Mouse (Mus musculus) olfactory bulb, adult 2 months (tissue): Measurements from ENCODE around the gene Klhl25. TPM values are rescaled to one million over a fixed set of nuclear protein-coding genes. Genes with fewer than 3 reads are reported as not detected.
"Not testable (repeated sequence)": the region's sequence is repeated elsewhere in the genome, so short reads cannot be mapped to it uniquely, and the experiment has no call there.

ENCODE experiments used
- H3K27ac ChIP-seq: fragments of 200-500 bp; 2 replicates; pipeline ENCODE4 v1.5.1; 2012; ENCODE audit warnings: low read depth, low read length; ENCODE audit not compliant: insufficient read depth
- H3K4me1 ChIP-seq: fragments of 200-500 bp; 2 replicates; pipeline ENCODE4 v1.6.1; 2012; ENCODE audit warnings: low read length; ENCODE audit not compliant: control insufficient read depth, insufficient read depth
- H3K4me3 ChIP-seq: fragments of 200-500 bp; 2 replicates; pipeline ENCODE4 v1.5.1; 2012; ENCODE audit warnings: mild to moderate bottlenecking, low read depth, low read length, moderate library complexity; ENCODE audit not compliant: insufficient read depth
- CTCF ChIP-seq: fragments of 200-500 bp; IDR thresholded peaks from 2 replicates; pipeline ENCODE4 v1.5.1; 2012; ENCODE audit warnings: low read depth, mild to moderate bottlenecking, low read length, moderate library complexity; ENCODE audit not compliant: insufficient read depth
- POLR2A ChIP-seq: fragments of 200-500 bp; IDR thresholded peaks from 2 replicates; pipeline ENCODE4 v1.6.1; 2012; ENCODE audit warnings: mild to moderate bottlenecking, low read depth, low read length, moderate library complexity; ENCODE audit not compliant: insufficient read depth
- WGBS: fragments of 180-500 bp; shearing (Covaris S2); methylation state at CpG from one replicate; pipeline ENCODE4 v1.1.7; 2018; 5-methylcytosine and 5-hydroxymethylcytosine counted together
- polyA plus RNA-seq: library from polyadenylated mRNA; stranded (reverse); fragments of >200 nt; gene quantifications from 2 replicates; pipeline ENCODE4 v1.2.4, GENCODE M21; 2012; ENCODE audit warnings: low replicate concordance; ENCODE audit not compliant: missing spikeins, insufficient read depth, insufficient read length

The Klhl25 gene
- polyA plus RNA-seq, 1 experiment, result not detected

DNA sequence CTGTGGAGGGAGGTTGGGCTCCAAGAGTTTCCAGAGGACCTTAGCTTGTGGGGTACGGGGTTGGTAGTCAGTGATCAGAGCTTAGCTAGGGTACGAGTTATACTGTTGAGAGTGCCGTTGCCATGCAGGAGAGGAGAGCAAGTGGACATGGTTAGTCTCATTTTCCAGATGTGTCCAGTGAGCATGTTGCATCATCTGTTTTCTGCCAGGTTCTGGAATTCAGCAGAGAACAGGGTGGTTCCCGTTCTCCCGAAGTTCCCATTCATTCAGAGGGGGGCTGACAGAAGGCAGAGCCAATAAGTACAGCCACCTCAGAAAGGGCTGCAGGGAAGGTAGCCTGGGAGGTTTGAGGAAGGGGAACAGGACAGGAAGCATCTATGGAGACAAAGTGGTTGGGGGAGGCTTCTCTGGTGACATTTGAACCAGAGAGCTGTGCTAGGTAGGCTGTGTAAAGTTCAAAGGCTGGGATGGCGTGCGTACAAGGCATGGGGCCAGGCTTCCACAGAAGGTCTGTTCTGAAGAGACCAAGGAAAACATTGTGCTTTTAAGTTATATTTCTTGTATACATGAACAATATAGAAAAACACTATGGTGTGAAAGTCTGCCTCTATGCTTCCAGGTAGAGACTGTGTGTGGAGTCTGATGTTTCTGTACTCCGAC is 5.2 kb downstream of the Klhl25 start:
- no peak for TF ChIP-seq CTCF
- no peak for TF ChIP-seq POLR2A
- WGBS, result 75% methylated on average over 8 of the region's 8 CpGs
- Histone ChIP-seq H3K4me1 (peaks cover 41% of the 10 kb centered on the region), H3K4me3 (no peak overlapping the region), H3K27ac (no peak overlapping the region)

DNA sequence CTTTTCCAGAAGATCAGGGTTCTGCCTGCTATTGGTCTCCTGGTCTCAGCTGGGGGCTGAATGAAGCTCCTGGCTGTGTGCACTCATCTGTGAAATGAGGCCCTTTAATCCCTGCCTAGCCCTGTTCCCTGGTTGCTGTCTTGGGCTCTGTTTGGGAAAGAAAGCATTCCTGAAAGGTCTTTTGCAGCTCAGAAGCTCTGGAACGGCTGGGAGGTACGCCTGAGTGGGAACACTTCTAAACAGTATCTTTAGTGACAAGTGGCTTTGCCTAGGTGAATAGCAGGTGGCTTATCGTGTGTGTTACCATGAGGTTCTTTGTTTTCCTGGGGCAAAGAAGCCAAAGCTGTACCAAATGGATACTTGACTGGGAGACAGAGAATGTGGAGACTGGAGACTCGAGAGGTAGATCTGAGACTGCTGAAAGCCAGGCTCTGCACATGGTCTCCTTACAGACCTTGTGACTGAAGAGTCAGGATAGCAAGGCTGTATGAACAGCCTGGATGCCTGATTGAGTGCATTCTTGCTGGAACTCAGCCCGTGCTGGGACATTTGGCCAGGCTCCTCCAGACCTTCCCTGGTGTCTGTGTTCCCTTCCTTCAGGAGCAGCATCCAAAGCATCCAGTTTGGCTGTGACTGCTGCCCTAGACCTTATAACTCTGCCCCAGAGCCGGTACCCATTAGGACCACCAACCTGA is 6.3 kb downstream of the Klhl25 start:
- Histone ChIP-seq H3K4me3 (no peak overlapping the region), H3K4me1 (peaks cover 34% of the 10 kb centered on the region), H3K27ac (no peak overlapping the region)
- TF ChIP-seq CTCF, result no peak
- TF ChIP-seq POLR2A, result no peak
- WGBS, result 55% methylated on average over 6 of the region's 6 CpGs

DNA sequence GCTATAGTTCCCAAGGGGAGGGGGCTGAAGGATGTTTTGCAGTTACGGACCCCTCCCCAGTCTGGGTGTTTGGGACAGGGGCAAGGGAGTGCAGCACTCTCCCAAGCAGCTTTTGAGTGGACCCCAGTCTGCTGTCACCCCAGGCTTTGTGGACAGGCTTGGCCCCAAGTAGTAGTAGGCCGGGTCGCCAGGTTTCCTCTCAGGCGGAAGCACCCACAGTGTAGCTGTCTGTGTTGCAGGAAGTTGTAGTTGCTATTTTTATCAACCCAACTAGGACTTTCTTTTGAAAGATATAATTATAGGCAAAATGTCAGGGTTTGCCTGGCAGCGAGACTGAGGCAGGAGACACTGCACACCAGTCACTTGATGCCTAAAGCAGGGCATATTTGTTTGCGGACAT is 6.9 kb downstream of the Klhl25 start:
- Histone ChIP-seq H3K27ac (no peak overlapping the region), H3K4me1 (peaks cover 30% of the 10 kb centered on the region), H3K4me3 (no peak overlapping the region)
- TF ChIP-seq POLR2A (no peak), CTCF (no peak)
- 23% methylated on average over 6 of the region's 6 CpGs for WGBS

DNA sequence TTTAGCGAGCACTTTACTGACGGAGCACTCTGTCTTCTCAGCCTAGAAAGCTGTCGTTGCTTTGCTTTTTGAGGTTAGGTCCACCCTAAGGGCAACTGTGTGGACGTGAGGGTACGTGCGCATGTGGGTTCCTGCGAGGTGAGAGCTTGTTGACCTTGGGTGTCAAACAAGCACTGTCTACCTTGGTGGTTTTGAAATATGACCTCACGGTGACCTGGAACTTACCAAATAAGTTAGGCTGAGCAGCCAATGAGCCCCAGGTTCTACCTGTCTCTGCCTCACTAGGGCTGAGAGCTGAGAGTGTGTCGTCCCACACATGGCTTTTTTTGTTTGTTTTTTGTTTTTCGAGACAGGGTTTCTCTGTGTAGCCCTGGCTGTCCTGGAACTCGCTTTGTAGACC is 8.1 kb downstream of the Klhl25 start:
- no peak for TF ChIP-seq CTCF
- TF ChIP-seq POLR2A, result no peak
- Histone ChIP-seq H3K4me1 (peaks cover 30% of the 10 kb centered on the region), H3K27ac (no peak overlapping the region), H3K4me3 (no peak overlapping the region)
- WGBS, result 97% methylated on average over 11 of the region's 11 CpGs

DNA sequence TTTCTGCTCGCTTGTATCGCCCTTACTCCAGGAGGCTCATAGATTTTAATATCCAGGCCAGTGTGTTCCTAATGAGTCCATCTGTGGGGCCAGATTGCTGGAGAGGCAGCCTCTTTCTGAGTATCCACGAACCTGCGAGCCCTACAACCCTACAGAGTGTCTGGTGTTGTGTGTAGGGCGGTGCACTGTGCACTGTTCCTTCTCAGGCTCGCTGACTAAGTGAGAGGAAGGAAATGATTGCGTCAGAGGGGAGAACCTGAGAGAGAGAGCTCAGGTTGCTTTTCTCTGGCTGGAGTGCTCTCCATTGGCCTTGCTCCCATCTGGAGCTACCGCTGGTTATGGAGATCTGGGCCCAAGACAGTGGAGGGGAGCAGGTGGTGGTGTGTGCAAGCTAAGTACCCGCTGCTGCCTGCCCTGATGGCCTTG is 11.7 kb downstream of the Klhl25 start:
- TF ChIP-seq CTCF (no peak), POLR2A (no peak)
- H3K27ac ChIP-seq, result no peak overlapping the region
- H3K4me1 ChIP-seq, result peaks cover 5% of the 10 kb centered on the region
- 89% methylated on average over 9 of the region's 9 CpGs for WGBS
- H3K4me3 ChIP-seq, result no peak overlapping the region

DNA sequence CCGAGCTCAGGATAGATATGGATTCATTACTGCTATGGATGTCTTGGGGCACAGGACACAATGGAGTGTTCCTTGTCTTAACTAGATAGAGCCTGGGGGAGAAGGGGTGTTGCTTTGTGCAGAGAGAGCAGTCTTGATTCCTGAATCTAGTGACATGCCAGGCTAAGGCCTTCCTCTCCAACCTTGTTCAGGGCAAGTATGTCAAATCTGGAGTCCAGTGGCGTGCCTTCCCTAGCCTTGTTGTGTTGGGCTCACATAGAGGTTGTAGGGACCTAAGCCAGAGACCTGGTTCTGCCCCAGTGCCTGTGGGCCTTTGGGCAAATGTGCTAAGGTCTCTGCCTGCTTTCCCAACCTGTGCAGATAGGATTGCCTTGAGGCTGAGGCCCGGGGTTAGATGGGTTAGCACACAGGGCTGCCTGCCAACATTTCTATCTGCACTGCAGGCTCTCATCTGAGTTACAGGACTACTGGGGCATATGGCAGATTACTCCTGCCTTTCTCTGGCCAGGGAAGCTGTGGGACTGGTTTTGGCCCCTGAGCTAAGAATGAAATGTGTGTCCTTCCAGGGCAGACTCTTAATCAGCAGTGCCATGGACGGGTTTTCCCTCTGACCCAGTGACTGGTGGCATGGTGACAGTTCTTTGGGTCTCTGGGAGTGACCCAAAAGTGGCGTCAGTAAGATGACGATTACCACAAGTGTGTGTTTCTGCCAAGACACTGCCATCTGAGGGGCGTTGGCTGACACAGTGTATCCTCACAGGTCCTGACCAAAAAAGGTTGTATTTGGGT is 13.7 kb downstream of the Klhl25 start:
- not testable (repeated sequence) for H3K4me1 ChIP-seq, H3K4me3 ChIP-seq, H3K27ac ChIP-seq
- 78% methylated on average over 7 of the region's 7 CpGs for WGBS

DNA sequence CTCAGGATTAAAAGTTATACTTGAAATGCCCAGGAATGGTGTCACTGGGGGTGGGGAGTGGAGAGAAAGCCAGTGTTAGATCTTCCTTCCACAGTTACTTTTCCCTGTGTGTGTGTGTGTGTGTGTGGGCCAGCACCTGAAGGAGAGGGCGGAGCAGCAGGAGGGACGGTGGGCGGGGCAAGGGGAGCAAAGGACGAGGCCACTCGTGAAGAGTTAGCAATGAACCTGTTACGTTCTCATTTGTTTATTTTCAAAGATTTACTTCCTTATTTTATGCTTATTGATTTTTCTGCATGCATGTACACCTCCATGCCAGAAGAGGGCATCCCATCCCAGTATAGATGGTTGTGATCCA is 14.3 kb downstream of the Klhl25 start:
- WGBS, result 90% methylated on average over 6 of the region's 6 CpGs
- not testable (repeated sequence) for H3K4me1 ChIP-seq, H3K4me3 ChIP-seq, H3K27ac ChIP-seq

DNA sequence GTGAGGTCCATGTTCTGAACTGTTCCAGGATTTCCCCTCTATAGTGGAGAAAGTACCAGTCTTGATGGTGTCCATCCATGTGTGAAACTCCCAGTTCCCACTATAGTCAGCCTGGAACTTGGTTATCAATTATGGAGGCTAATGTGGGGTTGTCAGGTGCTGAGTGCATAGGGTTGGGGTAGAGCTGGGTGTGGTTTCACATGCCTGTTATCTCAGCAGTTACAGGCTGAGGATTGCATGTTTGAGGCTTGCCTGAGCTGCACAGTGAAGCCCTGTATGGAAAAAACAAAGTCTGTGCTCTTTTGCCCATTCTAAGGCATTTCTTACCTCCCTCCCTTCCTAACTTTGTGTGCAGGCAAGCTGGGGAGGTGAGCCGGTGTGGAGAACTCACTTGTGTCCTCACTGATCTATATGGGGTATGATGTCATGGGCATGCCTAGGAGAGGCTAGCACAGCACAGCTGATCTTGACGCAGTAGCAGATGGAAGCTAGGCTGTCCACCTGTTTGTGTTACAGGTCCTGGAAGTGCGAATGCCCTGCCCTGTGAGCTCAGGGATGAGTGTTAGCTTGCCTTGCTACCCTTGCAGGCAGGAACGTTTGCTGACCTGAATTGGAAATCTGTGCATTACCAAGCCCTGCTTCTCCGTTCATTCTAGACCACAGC is 15.3 kb downstream of the Klhl25 start:
- not testable (repeated sequence) for H3K4me1 ChIP-seq, H3K4me3 ChIP-seq, H3K27ac ChIP-seq
- WGBS, result 89% methylated on average over 5 of the region's 5 CpGs

DNA sequence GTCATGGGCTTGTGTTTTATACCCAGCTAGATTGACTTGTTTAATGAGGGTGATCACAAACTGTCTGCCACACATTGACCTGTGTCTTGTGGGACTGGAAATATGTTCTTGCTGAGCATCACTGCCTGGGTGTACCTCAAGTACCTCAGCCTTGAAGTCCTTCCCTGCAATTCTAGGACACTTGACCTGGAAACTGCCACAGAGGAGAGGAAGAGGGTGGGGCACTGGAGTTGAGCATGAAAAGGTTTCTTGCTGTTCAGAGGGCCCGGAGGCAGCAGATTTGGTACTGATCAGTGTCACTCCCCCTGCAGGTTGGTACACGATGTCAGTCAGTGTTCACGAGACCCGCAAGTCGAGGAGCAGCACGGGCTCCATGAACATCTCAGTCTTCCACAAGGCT is 16.9 kb downstream of the Klhl25 start:
- H3K4me3 ChIP-seq, result no peak overlapping the region
- TF ChIP-seq CTCF (no peak), POLR2A (no peak)
- no peak overlapping the region for H3K27ac ChIP-seq
- no peaks in the 10 kb centered on the region for H3K4me1 ChIP-seq
- 97% methylated on average over 6 of the region's 6 CpGs for WGBS
